Mouse (Mus musculus): Measurements from ENCODE around the gene P2rx3. TPM values are rescaled to one million over a fixed set of nuclear protein-coding genes. Genes with fewer than 3 reads are reported as not detected.

Gene P2rx3
- total RNA-seq, 2 experiments from 2014 or later, result 2.3 to 2.4 TPM

DNA sequence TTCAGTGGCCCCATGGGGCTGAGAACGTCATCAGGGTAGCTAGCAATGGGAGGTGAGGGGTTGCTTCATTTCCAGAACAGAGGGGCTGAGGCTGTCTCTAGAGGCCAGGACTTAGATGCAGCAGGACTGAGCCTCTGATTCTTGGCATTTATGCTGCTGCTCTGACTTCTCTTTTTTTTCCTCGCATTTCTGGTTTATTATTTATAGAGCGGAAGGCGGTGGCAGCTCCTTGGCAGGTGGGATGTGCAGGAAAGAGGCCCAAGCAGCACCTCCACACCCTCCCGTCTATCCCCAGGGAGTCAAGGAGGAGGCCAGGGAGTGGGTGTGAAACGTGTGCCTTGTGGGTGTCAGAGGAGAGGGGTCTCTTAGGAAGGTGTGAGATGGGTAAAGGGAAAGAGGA lies 6.3 kb downstream of the P2rx3 start:
- TF ChIP-seq CTCF (conservative IDR thresholded peaks at IDR 0.05), result no peak
- H3K27ac ChIP-seq, result no peak overlapping the region
- DNase-seq (ENCODE audit: low spot score in 2 of 2), result no peak
- no peak overlapping the region for H3K4me3 ChIP-seq

DNA sequence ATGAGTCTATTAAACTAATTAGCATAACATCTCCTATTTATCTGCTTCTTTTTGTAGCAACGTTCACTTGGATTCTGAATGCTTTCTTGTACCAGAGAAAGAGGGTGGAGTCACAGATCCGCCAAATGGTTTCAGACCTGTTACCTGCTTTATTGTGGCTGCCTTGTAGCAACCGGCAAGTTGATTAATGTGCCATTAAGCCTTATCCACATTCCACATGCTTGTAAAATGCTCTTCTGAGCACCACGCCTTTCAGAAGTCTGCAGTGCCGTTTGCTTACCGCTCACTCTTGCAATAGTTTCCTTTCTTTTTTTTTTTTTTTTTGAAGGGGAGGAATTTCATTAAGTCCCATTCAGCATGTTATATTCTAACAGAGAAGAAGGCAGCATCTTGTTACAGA lies 7.4 kb downstream of the P2rx3 start:
- H3K27ac ChIP-seq, result no peak overlapping the region
- H3K4me3 ChIP-seq, result no peak overlapping the region
- no peak for TF ChIP-seq CTCF (conservative IDR thresholded peaks at IDR 0.05)
- DNase-seq (ENCODE audit: low spot score in 2 of 2), result no peak

DNA sequence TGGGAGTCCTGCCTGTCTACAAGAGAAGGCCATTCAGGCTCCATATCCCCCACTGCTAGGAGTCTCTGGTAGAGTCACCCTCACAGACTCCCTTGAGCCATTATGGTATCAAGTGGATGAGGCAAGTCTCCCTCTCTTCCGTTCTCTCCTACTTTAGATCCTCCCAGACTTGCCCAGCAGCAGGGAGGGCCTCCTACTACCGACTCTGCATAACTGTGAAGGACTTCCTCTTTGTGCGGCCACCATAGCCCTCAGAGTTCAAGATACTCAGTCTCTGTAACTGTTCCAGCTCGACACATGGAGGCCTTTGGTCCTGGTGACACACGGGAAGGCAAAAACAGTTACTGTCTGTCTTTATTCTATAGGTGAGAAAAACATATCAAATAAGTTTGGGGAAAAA lies 10.0 kb downstream of the P2rx3 start:
- no peak for TF ChIP-seq CTCF (conservative IDR thresholded peaks at IDR 0.05)
- Histone ChIP-seq H3K4me3 (no peak overlapping the region), H3K27ac (no peak overlapping the region)
- no peak for DNase-seq (ENCODE audit: low spot score in 2 of 2)

DNA sequence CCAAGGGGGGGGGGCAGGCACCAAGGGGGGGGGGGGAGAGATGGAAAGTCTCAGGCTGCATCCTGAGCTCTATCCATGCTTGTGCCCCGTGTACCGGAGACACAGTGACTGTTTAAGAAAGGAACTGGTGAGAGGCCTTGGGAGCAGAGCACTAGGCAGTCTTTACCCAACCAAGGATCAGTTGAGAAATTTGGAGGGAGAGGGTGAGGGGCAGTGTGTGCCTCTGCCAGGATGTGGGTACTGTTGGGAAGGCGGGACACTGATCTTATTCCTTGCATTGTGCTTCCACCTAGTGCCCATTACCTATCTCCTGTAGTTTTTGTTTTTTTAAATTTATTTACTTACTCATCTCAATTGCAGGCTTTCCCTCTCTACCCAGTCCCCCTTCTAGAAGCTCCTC lies 11.1 kb downstream of the P2rx3 start:
- Histone ChIP-seq H3K4me3 (no peak overlapping the region), H3K27ac (no peak overlapping the region)
- no peak for DNase-seq (ENCODE audit: low spot score in 2 of 2)
- TF ChIP-seq CTCF (conservative IDR thresholded peaks at IDR 0.05), result 0 out of 2 replicates have a peak, but pooled peaks have one; percentile 17

DNA sequence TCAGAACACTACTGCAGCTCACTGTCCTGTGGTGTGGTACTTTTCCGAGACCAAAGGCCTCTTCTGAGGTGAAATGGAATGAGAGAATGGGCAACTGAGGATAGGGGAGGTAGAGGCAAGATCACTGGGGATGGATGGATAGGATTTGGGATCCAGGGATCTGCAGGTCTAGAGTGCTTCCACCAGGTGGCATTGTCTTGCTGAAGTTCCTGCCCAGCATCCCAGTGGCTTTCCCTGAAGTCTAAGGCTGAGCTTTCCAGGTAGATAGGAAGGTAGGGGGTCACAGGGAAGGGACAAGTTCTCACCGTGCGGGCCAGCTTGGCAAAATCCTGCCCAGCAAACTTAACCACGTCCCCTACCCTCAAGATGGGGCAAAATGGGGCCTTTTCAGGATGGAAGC lies 15.2 kb downstream of the P2rx3 start:
- H3K27ac ChIP-seq, result no peak overlapping the region
- peak; percentile 83 for TF ChIP-seq CTCF (conservative IDR thresholded peaks at IDR 0.05)
- peak in 1 of 2 experiments; percentile 43 for DNase-seq (ENCODE audit: low spot score in 2 of 2)
- H3K4me3 ChIP-seq, result no peak overlapping the region

DNA sequence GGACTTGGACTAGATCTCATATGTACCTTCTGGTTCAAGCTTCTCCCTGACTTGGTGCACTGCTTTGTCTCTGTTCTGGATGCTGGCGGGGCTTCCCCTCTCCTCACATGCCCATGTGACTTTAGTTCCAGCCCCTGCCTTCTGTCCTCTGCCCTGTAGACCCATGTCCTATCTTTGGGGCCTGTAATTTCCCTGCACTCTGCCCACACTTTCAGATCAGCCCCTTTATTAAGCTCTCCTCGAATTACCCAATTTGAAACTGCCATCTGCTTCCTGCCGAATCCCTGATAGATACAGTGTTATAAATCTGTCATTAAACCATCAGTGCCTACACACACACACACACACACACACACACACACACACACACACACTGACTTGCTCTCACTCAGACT lies 22.7 kb downstream of the P2rx3 start:
- no peak for TF ChIP-seq CTCF (conservative IDR thresholded peaks at IDR 0.05)
- Histone ChIP-seq H3K4me3 (no peak overlapping the region), H3K27ac (peak overlapping the region; percentile 72)
- peak; percentile 52 to 63 for DNase-seq (ENCODE audit: low spot score in 2 of 2)

DNA sequence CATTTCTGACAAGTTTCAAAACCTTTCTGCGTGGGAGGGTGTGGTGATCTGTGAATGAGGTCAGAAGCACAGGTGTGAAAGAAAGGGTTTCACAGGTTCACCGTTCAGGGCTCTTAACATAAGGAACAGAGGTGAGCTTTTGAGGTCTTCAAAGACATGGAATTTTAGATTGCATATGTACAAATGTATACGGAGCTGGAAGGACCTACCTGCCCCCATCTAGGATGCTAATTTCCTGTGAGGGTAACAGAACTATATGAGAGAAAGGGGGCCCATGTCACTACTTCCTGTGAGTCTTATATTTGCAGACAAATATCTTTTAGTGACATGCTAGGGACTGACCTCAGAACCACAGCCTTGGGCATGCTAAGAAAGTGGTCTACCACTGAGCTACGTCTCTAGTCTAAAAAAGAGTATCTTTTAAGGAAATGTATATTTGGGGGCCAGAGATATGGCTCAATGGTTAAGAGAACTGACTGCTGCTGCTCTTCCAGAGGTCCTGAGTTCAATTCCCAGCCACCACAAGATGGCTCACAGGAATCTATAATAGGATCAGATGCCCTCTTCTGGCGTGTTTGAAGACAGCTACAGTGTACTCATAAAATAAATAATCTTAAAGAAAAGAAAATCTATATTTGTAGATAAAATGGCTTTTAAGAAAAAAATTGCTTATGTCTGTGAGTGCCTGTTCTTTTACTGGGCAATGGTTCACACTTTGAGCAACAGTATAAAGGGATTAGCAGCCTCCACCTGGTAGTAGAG lies 23.3 kb downstream of the P2rx3 start:
- Histone ChIP-seq H3K27ac (peak overlapping the region; percentile 72), H3K4me3 (no peak overlapping the region)
- no peak for DNase-seq (ENCODE audit: low spot score in 2 of 2)
- TF ChIP-seq CTCF (conservative IDR thresholded peaks at IDR 0.05), result peak; percentile 59

DNA sequence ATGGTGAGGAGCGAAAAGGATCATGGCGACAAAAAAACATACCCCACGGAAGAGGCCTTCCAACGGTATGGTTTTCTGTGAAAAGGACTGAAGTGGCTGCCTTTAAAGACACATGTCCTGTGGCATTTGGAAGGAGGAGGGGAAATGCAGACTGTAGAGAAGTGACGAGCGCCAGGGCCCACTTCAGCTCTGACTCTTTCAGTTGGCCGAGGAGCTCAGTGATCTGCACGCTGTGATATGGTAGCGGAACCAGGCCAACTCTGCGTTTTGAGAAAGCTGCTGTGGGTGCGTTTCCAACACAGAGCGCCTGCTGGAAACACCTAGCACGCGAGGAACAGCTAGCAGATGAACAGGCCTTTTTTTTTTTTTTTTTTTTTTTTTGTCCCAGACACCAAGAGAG lies 24.6 kb downstream of the P2rx3 start:
- DNase-seq (ENCODE audit: low spot score in 2 of 2), result no peak
- no peak for TF ChIP-seq CTCF (conservative IDR thresholded peaks at IDR 0.05)

DNA sequence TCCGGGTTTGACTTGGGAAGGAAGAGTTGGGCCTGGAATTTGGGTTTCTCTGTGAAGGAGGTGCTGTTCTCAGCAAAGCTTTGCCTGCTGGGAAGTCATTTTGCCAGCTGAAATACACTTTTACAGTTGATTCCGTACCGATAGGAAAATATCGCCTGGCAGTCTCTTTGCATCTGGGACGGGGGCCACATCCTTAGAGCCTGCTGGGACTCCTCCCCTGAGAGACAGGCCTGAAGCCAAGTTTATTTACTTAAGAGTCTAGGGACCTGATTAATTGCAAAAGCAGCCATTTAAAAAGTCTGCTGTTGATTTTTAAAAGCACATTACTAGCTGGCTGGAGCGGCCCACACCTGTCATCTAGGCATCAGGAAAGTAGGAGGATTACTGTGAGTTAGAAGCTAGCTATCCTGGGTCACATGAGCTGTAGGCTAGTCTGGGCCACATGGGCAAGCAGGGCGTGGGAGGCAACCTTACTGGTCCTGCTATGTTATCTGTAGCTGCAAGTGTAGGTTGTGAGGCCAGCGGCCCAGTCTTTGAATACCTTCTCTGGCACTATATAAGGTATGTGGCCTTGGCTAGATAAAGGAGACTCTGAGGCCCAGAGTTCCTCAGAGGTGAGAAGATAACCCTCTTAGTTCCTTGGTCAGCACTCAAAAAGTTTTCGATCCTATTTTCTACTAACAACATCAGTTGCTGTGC lies 25.2 kb downstream of the P2rx3 start:
- no peak overlapping the region for H3K4me3 ChIP-seq
- peak overlapping the region; percentile 58 for H3K27ac ChIP-seq
- no peak for TF ChIP-seq CTCF (conservative IDR thresholded peaks at IDR 0.05)
- DNase-seq (ENCODE audit: low spot score in 2 of 2), result no peak

More for the DNA sequence above, 24.6 kb downstream of the P2rx3 start:
- H3K4me3 ChIP-seq, result no peak overlapping the region
- H3K27ac ChIP-seq, result no peak overlapping the region

DNA sequence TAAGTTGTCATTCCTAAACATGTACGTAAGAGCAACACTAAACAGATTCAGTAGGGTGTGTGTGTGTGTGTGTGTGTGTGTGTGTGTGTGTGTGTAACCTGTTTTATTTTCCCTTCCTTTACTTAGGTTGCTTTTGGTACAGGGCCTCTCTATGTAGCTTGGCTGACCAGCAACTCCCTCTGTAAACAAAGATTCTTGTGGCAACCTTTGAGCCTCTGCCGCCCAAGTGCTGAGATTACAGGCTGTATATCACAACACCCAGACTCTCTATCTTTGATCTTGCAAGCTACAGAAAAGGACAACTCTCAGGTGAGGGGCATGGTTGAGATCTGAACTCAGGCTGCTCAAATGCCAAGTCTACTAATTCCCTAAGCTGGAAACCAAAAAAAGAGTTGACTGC lies 28.1 kb downstream of the P2rx3 start:
- TF ChIP-seq CTCF (conservative IDR thresholded peaks at IDR 0.05), result no peak
- DNase-seq (ENCODE audit: low spot score in 2 of 2), result no peak
- no peak overlapping the region for H3K4me3 ChIP-seq
- H3K27ac ChIP-seq, result no peak overlapping the region

DNA sequence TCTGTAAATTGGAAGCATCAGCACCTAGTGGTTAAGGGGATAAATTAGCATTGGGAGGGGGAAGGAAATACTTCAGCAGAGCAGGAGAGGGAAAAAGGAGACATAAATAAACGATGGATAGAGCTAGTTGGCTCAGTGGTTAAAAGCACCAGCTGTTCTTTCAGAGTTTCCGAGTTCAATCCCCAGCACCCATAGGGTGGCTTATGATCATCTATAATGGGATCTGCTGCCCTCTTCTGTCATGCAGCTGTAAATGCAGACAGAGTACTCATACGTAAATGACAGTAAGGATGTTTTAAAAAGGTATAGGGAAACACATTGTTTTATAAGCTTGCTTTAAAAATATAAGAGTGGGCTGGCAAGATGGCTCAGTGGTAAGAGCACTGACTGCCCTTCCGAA lies 29.5 kb downstream of the P2rx3 start:
- Histone ChIP-seq H3K4me3 (no peak overlapping the region), H3K27ac (no peak overlapping the region)
- DNase-seq (ENCODE audit: low spot score in 2 of 2), result no peak
- TF ChIP-seq CTCF (conservative IDR thresholded peaks at IDR 0.05), result peak; percentile 87

DNA sequence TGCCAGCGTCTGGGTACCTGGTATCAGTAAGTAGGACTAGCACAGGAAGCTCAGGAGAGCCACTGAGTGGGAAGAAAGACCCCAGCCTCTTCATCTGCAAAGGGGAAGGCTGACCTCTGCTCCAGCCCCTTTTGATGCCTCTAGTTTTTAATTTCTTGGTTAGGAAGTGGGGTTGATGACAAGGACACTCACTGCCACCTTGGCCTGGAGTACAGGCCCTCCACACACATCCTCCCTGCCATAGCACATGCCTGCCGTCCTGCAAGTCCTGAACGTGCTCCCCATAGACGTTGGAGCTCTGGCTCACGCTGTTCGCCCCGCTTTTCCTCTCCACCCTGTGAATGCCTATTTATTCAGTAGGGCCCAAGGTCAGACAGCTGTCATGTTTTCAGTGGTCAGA lies 30.7 kb downstream of the P2rx3 start:
- no peak overlapping the region for H3K27ac ChIP-seq
- no peak overlapping the region for H3K4me3 ChIP-seq
- no peak for TF ChIP-seq CTCF (conservative IDR thresholded peaks at IDR 0.05)
- no peak for DNase-seq (ENCODE audit: low spot score in 2 of 2)

DNA sequence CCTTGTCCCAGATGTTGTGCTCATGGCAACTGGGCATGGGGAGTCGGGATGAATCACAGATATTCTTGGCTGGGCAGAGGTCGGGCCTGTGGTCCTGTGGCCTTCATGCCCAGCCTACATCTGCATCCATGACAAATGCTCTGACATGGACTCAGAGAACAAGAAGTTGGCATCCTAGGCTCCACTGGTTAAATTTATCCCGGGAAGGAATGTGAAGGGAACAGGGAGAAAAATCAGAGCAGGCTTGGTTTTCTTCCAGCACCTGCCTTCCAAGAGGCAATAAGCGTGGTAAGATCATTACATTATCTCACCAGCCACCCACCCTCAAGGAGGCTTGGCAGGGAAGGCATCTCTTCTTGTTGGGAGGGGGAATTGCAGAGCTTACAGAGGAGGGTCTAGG lies 32.9 kb downstream of the P2rx3 start:
- H3K4me3 ChIP-seq, result no peak overlapping the region
- DNase-seq (ENCODE audit: low spot score in 2 of 2), result peak in 1 of 2 experiments; percentile 51
- TF ChIP-seq CTCF (conservative IDR thresholded peaks at IDR 0.05), result no peak
- no peak overlapping the region for H3K27ac ChIP-seq

DNA sequence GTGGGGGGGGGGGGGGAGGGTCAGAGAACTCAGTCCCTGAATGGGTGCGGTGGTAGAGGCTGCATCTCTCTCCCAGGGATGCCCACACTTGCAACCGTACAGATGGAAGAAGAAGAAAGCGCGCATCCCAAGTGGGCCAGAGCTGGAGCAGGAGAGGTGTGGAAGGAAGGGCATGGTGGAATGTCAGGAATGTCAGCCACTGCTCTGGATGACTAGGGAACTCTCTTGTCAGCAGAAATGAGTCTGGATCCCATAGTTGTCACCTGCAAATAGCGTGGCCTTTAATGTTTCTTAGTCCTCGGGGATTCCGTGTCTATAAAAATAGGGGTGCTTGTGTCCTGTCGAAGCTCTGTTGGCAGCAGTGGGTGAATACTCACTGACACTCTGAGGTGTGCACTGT lies 34.7 kb downstream of the P2rx3 start:
- no peak overlapping the region for H3K27ac ChIP-seq
- TF ChIP-seq CTCF (conservative IDR thresholded peaks at IDR 0.05), result no peak

More for the DNA sequence above, 34.7 kb downstream of the P2rx3 start:
- H3K4me3 ChIP-seq, result no peak overlapping the region
- no peak for DNase-seq (ENCODE audit: low spot score in 2 of 2)

Measured in layer of hippocampus, adult 2 months (tissue).